Comparison of ENCODE assay signal across 8 mouse cellular contexts in genomic region chr7:100706143-100706841, GRCm38 (mm10). TPM values are rescaled to one million over a fixed set of nuclear protein-coding genes. Genes with fewer than 3 reads are reported as not detected.
A peak's percentile ranks its signal among the peaks of the same experiment; 100 is the strongest.
DNase-seq lines count a peak whose midpoint lies in the region; ATAC-seq and TF ChIP-seq lines count a peak whose summit lies in the region.

Gene Fam168a, plus strand, starts transcription at chr7:100706635.

- intact Hi-C loops in heart, postnatal 10 days (cut with DNase I) = no loop called here

- ATAC-seq in cerebellum, adult (ENCODE audit: insufficient number of reproducible peaks, low FRiP score, low TSS enrichment) = peak; percentile 97
- peak; percentile 99 for ATAC-seq in forebrain, embryonic 13.5 days
- ATAC-seq in liver, postnatal 0 days = peak; percentile 98
- peak; percentile 97 for ATAC-seq in neural tube, embryonic 14.5 days (ENCODE audit: low read depth)

- peak; percentile 96 to 97 for DNase-seq in heart, postnatal 10 days
- peak; percentile 83 for DNase-seq in large intestine, adult 2 months (ENCODE audit: low read depth, low spot score)
- peak; percentile 95 for DNase-seq in liver, postnatal 0 days
- DNase-seq in testis, postnatal 10 days (ENCODE audit: low spot score) = peak; percentile 96

- 0 out of 2 replicates have a peak, but pooled peaks have one; percentile 22 for TF ChIP-seq EP300 in ES-Bruce4 (IDR thresholded peaks at IDR 0.05; ENCODE audit: insufficient read depth, low read depth, low read length)
- TF ChIP-seq EP300 in liver, postnatal 0 days (IDR thresholded peaks at IDR 0.05; ENCODE audit: low read depth) = peak; percentile 83; the same call in 1 of the 2 replicates

- peak within 1 kb of the TSS; percentile 92 for H3K27ac ChIP-seq in ES-Bruce4 (ENCODE audit: insufficient read depth, low read length)
- H3K27ac ChIP-seq in forebrain, embryonic 13.5 days = peak within 1 kb of the TSS; percentile 100
- peak within 1 kb of the TSS; percentile 93 for H3K27ac ChIP-seq in liver, postnatal 0 days (ENCODE audit: low read depth)
- H3K27ac ChIP-seq in neural tube, embryonic 14.5 days (ENCODE audit: low read depth, low read length) = peak within 1 kb of the TSS; percentile 95

- peak within 1 kb of the TSS; percentile 93 for H3K4me3 ChIP-seq in ES-Bruce4 (ENCODE audit: low read depth, low read length)
- H3K4me3 ChIP-seq in forebrain, embryonic 13.5 days = peak within 1 kb of the TSS; percentile 88
- peak within 1 kb of the TSS; percentile 95 for H3K4me3 ChIP-seq in liver, postnatal 0 days (ENCODE audit: low read depth, low read length)
- peak within 1 kb of the TSS; percentile 63 for H3K4me3 ChIP-seq in neural tube, embryonic 14.5 days (ENCODE audit: low read depth, low read length)

- no peaks in the 10 kb centered on the region for H3K9me3 ChIP-seq in ES-Bruce4 (replicated peaks; ENCODE audit: control insufficient read depth, insufficient read depth, low read length, poor library complexity, severe bottlenecking)
- H3K9me3 ChIP-seq in forebrain, embryonic 13.5 days (replicated peaks) = no peaks in the 10 kb centered on the region
- H3K9me3 ChIP-seq in liver, postnatal 0 days (ENCODE audit: low read length) = no peaks in the 10 kb centered on the region
- no peaks in the 10 kb centered on the region for H3K9me3 ChIP-seq in neural tube, embryonic 14.5 days (ENCODE audit: control insufficient read depth, low read length)

- no peaks in the 10 kb centered on the region for H3K36me3 ChIP-seq in ES-Bruce4 (ENCODE audit: control insufficient read depth, insufficient read depth, low read length, poor library complexity, severe bottlenecking)
- no peaks in the 10 kb centered on the region for H3K36me3 ChIP-seq in forebrain, embryonic 13.5 days (ENCODE audit: poor library complexity, severe bottlenecking)
- no peaks in the 10 kb centered on the region for H3K36me3 ChIP-seq in liver, postnatal 0 days (replicated peaks; ENCODE audit: insufficient read depth, low read length)
- no peaks in the 10 kb centered on the region for H3K36me3 ChIP-seq in neural tube, embryonic 14.5 days (ENCODE audit: control insufficient read depth, insufficient read depth, low read length)

- peaks cover 3% of the 10 kb centered on the region for H3K4me1 ChIP-seq in ES-Bruce4 (ENCODE audit: control insufficient read depth, insufficient read depth, low read length)
- peaks cover 17% of the 10 kb centered on the region for H3K4me1 ChIP-seq in forebrain, embryonic 13.5 days
- H3K4me1 ChIP-seq in liver, postnatal 0 days (ENCODE audit: insufficient read depth) = peaks cover 17% of the 10 kb centered on the region
- H3K4me1 ChIP-seq in neural tube, embryonic 14.5 days (ENCODE audit: control insufficient read depth, insufficient read depth, low read length) = peaks cover 17% of the 10 kb centered on the region

- H3K9ac ChIP-seq in ES-Bruce4 (ENCODE audit: low read depth, poor library complexity, severe bottlenecking) = peak within 1 kb of the TSS; percentile 84
- H3K9ac ChIP-seq in forebrain, embryonic 13.5 days = peak within 1 kb of the TSS; percentile 98
- H3K9ac ChIP-seq in liver, postnatal 0 days (replicated peaks) = peak within 1 kb of the TSS; percentile 92
- peak within 1 kb of the TSS; percentile 86 for H3K9ac ChIP-seq in neural tube, embryonic 14.5 days (replicated peaks; ENCODE audit: low read depth, low read length)

- under 1% methylated on average over 25 of the region's 37 CpGs for WGBS in forebrain, embryonic 13.5 days
- WGBS in large intestine, adult 2 months = under 1% methylated on average over 36 of the region's 37 CpGs
- 0% methylated on average over 29 of the region's 37 CpGs for WGBS in liver, postnatal 0 days (ENCODE audit: insufficient replicate concordance)
- WGBS in neural tube, embryonic 14.5 days = 0% methylated on average over 31 of the region's 37 CpGs

- no peaks in the 10 kb centered on the region for H3K27me3 ChIP-seq in ES-Bruce4 (ENCODE audit: control insufficient read depth, insufficient read depth, low read length, poor library complexity, severe bottlenecking)
- no peaks in the 10 kb centered on the region for H3K27me3 ChIP-seq in forebrain, embryonic 13.5 days
- H3K27me3 ChIP-seq in liver, postnatal 0 days (ENCODE audit: insufficient read depth, low read length) = no peaks in the 10 kb centered on the region
- no peaks in the 10 kb centered on the region for H3K27me3 ChIP-seq in neural tube, embryonic 14.5 days (ENCODE audit: control insufficient read depth, insufficient read depth, low read length)

- TF ChIP-seq POLR2A in ES-Bruce4 (IDR thresholded peaks at IDR 0.05; ENCODE audit: insufficient read depth, low read length) = peak; percentile 15

- no peak for TF ChIP-seq CTCF in ES-Bruce4 (IDR thresholded peaks at IDR 0.05; ENCODE audit: low read depth, low read length)
- TF ChIP-seq CTCF in liver, postnatal 0 days (IDR thresholded peaks at IDR 0.05; ENCODE audit: low read depth) = no peak

- peak within 1 kb of the TSS; percentile 86 for H3K4me2 ChIP-seq in forebrain, embryonic 13.5 days
- peak within 1 kb of the TSS; percentile 94 for H3K4me2 ChIP-seq in liver, postnatal 0 days (ENCODE audit: low read depth, low read length)
- H3K4me2 ChIP-seq in neural tube, embryonic 14.5 days (ENCODE audit: low read depth, low read length) = peak within 1 kb of the TSS; percentile 84

RNA-seq across cellular contexts. Expression of gene Fam168a, which starts in this region (rescaled TPM):
- polyA plus RNA-seq in ES-Bruce4 (2011; ENCODE audit: insufficient read depth, insufficient read length, low read depth, missing spikeins) = 27.4 and 35.5 TPM in 2 replicates
- 80.0 and 85.9 TPM in 2 replicates for polyA plus RNA-seq in forebrain, embryonic 13.5 days (2015; fragmentation: Nextera tagmentation; extraction: Ambion mirVana)
- total RNA-seq in heart, postnatal 10 days (2021) = 10 to 100 TPM; 52.7 to 53.7 TPM
- polyA plus RNA-seq in large intestine, adult 2 months (2012; rRNA removed) = 11.3 and 27.5 TPM in 2 replicates
- 4.3 and 4.6 TPM in 2 replicates for polyA plus RNA-seq in liver, postnatal 0 days (2015; fragmentation: Nextera tagmentation; extraction: Ambion mirVana)
- polyA plus RNA-seq in neural tube, embryonic 14.5 days (2014; fragmentation: Nextera tagmentation; extraction: Ambion mirVana) = 124 and 187 TPM in 2 replicates

Comparison
In these comparisons a context has a peak if more than half of its experiments do, and no peak if none do; other contexts are left out.
1. Peak in every context shown above with its lines: DNase-seq, ATAC-seq, H3K4me3 ChIP-seq and H3K27ac ChIP-seq.